In the genomic region with DNA sequence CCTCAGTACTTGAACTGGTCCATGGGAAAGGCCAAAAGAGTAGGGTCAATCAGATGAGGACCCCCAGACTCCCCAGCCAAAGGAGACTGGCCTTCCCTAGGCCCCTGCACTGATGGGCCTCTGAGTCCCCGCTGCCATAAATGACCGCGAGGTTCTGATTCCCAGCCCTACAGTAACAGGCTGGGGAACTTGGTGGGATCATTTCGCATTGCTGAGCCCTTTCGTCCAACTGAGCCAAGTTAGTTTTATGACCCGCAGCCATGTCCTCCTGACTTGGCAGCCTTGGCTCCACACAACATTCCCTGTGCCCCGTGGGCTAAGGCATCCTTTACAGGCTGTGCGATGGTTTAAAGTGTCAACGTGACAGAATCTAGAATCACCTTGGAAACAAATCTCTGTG, we compare ENCODE assay signal across 8 mouse cellular contexts. TPM values are rescaled to one million over a fixed set of nuclear protein-coding genes. Genes with fewer than 3 reads are reported as not detected.
A peak's percentile ranks its signal among the peaks of the same experiment; 100 is the strongest.
DNase-seq lines count a peak whose midpoint lies in the region; ATAC-seq and TF ChIP-seq lines count a peak whose summit lies in the region.
"Had no signal": no experiment of that assay in that cellular context is flagged by ENCODE, and none has a peak within 500 bp of the region (broad histone marks: within the 10 kb centered on the region; RNA-seq: fewer than 3 reads in every experiment).

No protein-coding gene starts in this region.

- no peaks in the 10 kb centered on the region for H3K27me3 ChIP-seq in lung, embryonic 16.5 days (ENCODE audit: control insufficient read depth, insufficient read depth, low read depth, low read length)
- H3K27me3 ChIP-seq in forebrain, embryonic 10.5 days (ENCODE audit: poor library complexity, severe bottlenecking): no peaks in the 10 kb centered on the region
- no peaks in the 10 kb centered on the region for H3K27me3 ChIP-seq in limb, embryonic 12.5 days
- no peaks in the 10 kb centered on the region for H3K27me3 ChIP-seq in small intestine, adult 2 months (ENCODE audit: control insufficient read depth, insufficient read depth, low read length)

- DNase-seq in lung, adult 18-20 months: no peak
- DNase-seq in forebrain, embryonic 10.5 days (ENCODE audit: extremely low spot score, low spot score): no peak
- DNase-seq in spleen, postnatal 4 days (ENCODE audit: low spot score in 2 of 2): no peak
- DNase-seq in embryo, embryonic 10.5 days (ENCODE audit: low spot score): no peak
- DNase-seq: cerebellum, postnatal 14 days had no signal

- H3K4me1 ChIP-seq in lung, embryonic 16.5 days (replicated peaks; ENCODE audit: control insufficient read depth, insufficient read depth, low read length): peaks cover 29% of the 10 kb centered on the region
- H3K4me1 ChIP-seq in forebrain, embryonic 10.5 days: peaks cover 42% of the 10 kb centered on the region
- H3K4me1 ChIP-seq in limb, embryonic 12.5 days (replicated peaks): peaks cover 25% of the 10 kb centered on the region
- peaks cover 27% of the 10 kb centered on the region for H3K4me1 ChIP-seq in small intestine, adult 2 months (ENCODE audit: control insufficient read depth, insufficient read depth, insufficient read length, low read length)

- TF ChIP-seq POLR2A in small intestine, adult 2 months (IDR thresholded peaks at IDR 0.05; ENCODE audit: low read depth, low read length): no peak

- no peak overlapping the region; the same call in 1 of the 2 replicates for H3K27ac ChIP-seq in lung, embryonic 16.5 days (ENCODE audit: low read length)
- peak overlapping the region; percentile 91 for H3K27ac ChIP-seq in forebrain, embryonic 10.5 days
- peak overlapping the region; percentile 92 for H3K27ac ChIP-seq in limb, embryonic 12.5 days
- H3K27ac ChIP-seq in small intestine, adult 2 months (ENCODE audit: insufficient read depth, low read depth, low read length): peak overlapping the region; percentile 88; the same call in 1 of the 2 replicates

- TF ChIP-seq CTCF in small intestine, adult 2 months (IDR thresholded peaks at IDR 0.05; ENCODE audit: extremely low read depth, insufficient read length, insufficient replicate concordance, low read depth, low read length): no peak

- peak overlapping the region; percentile 81 for H3K4me2 ChIP-seq in lung, embryonic 16.5 days (ENCODE audit: low read depth, low read length)
- H3K4me2 ChIP-seq in limb, embryonic 12.5 days: peak overlapping the region; percentile 78

- no peak for ATAC-seq in lung, embryonic 16.5 days (ENCODE audit: low read depth)
- no peak for ATAC-seq in limb, embryonic 12.5 days (ENCODE audit: insufficient number of reproducible peaks, insufficient read depth, low FRiP score, low TSS enrichment, low read depth)

- no peaks in the 10 kb centered on the region for H3K36me3 ChIP-seq in lung, embryonic 16.5 days (ENCODE audit: control insufficient read depth, insufficient read depth, low read length)
- peaks cover 1% of the 10 kb centered on the region; the same call in 1 of the 2 replicates for H3K36me3 ChIP-seq in forebrain, embryonic 10.5 days (replicated peaks)
- H3K36me3 ChIP-seq in limb, embryonic 12.5 days: no peaks in the 10 kb centered on the region
- no peaks in the 10 kb centered on the region for H3K36me3 ChIP-seq in small intestine, adult 2 months (ENCODE audit: control insufficient read depth, insufficient read depth, low read length)

- peak overlapping the region; percentile 87 for H3K4me3 ChIP-seq in lung, embryonic 16.5 days (ENCODE audit: low read length)
- H3K4me3 ChIP-seq in forebrain, embryonic 10.5 days: peak overlapping the region; percentile 77
- H3K4me3 ChIP-seq in limb, embryonic 12.5 days (replicated peaks): peak overlapping the region; percentile 74
- H3K4me3 ChIP-seq in small intestine, adult 2 months (ENCODE audit: low read depth, low read length): peak overlapping the region; percentile 76

- 44% methylated on average over 9 of the region's 9 CpGs for WGBS in lung, embryonic 16.5 days
- 44% methylated on average over 9 of the region's 9 CpGs for WGBS in forebrain, embryonic 10.5 days
- WGBS in limb, embryonic 12.5 days: 43% methylated on average over 9 of the region's 9 CpGs
- 60% methylated on average over 9 of the region's 9 CpGs for WGBS in small intestine, adult 2 months

- no peaks in the 10 kb centered on the region for H3K9me3 ChIP-seq in lung, embryonic 16.5 days (ENCODE audit: control insufficient read depth, low read length)
- peaks cover 6% of the 10 kb centered on the region; the same call in 1 of the 2 replicates for H3K9me3 ChIP-seq in forebrain, embryonic 10.5 days
- no peaks in the 10 kb centered on the region for H3K9me3 ChIP-seq in limb, embryonic 12.5 days

- peak overlapping the region; percentile 88 for H3K9ac ChIP-seq in lung, embryonic 16.5 days (ENCODE audit: low read length)
- H3K9ac ChIP-seq in limb, embryonic 12.5 days (replicated peaks): peak overlapping the region; percentile 71; the same call in 1 of the 2 replicates

RNA-seq across cellular contexts. Expression of a gene that starts 1.0 kb away (rescaled TPM):
- polyA plus RNA-seq in lung, embryonic 16.5 days (2015; fragmentation: Nextera tagmentation; extraction: Ambion mirVana): 19.8 and 23.4 TPM in 2 replicates
- 27.5 and 27.7 TPM in 2 replicates for polyA plus RNA-seq in forebrain, embryonic 10.5 days (2016; fragmentation: Nextera tagmentation; extraction: Ambion mirVana)
- 20.3 and 26.1 TPM in 2 replicates for polyA plus RNA-seq in limb, embryonic 12.5 days (2016; fragmentation: Nextera tagmentation; extraction: Ambion mirVana)
- polyA plus RNA-seq in small intestine, adult 2 months (2012; rRNA removed): 24.7 and 69.8 TPM in 2 replicates

RNA-seq across cellular contexts. Expression of a gene that starts 1.1 kb away (rescaled TPM):
- 40.9 and 45.1 TPM in 2 replicates for polyA plus RNA-seq in lung, embryonic 16.5 days (2015; fragmentation: Nextera tagmentation; extraction: Ambion mirVana)
- polyA plus RNA-seq in forebrain, embryonic 10.5 days (2016; fragmentation: Nextera tagmentation; extraction: Ambion mirVana): 52.0 and 54.6 TPM in 2 replicates
- polyA plus RNA-seq in limb, embryonic 12.5 days (2016; fragmentation: Nextera tagmentation; extraction: Ambion mirVana): 50.7 and 52.7 TPM in 2 replicates
- polyA plus RNA-seq in small intestine, adult 2 months (2012; rRNA removed): 21.5 and 21.6 TPM in 2 replicates
